Mouse (Mus musculus) thymus, postnatal 25 days (tissue): ENCODE measurements at regions not wholly inside any gene's neighbourhood (a gene's known extent, or its start where the extent isn't known, plus 50 kb on each side); places are given as distances from the start of the nearest gene placed in this dataset.
A peak's percentile ranks its signal among the peaks of the same experiment; 100 is the strongest.
"Not testable (repeated sequence)": the region's sequence is repeated elsewhere in the genome, so short reads cannot be mapped to it uniquely, and the experiment has no call there.

ENCODE experiments used
- DNase-seq: peaks from one replicate; pipeline ENCODE4 v3.0.0; 2022

DNA sequence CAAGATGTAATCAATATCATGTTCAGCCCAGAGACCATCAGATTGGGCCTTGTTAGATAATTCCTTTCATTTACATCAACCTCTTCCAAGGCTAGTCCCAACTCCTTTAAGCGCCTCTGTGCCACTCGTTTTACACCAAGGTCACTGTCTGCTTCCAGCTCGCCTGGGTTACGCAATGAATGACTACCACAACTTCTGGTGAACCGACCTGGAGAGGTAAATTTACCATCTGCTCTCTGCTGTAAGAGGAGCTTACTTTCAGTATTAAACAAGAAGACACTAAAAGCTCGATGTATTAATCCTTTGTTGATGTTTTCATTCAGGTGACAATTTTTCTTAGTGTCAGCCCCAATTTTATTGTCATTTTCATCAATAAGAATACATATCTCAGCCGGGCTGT lies 51.7 kb upstream of the Fam174b start:
- DNase-seq = no peak

DNA sequence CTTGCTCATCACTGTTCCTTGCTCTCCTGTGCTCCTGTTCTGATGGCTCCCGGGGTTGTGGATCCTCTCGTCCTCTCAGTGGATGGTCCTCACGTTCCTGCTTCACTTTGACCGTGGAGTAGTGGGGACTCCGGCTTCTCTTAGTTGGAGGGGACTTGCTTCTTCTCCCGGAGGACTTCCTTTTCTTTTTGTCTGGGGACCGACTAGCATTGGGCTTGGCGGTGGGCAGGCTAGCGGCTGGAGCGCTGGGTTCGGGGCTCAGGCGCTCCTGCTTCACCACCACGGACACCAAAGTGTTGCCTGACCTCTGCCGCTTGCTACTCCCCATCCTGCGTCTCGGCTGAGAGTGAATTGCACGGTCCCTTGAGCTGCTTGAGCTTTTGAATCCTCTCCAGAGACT lies 53.9 kb upstream of the Fam174b start:
- not testable (repeated sequence) for DNase-seq

DNA sequence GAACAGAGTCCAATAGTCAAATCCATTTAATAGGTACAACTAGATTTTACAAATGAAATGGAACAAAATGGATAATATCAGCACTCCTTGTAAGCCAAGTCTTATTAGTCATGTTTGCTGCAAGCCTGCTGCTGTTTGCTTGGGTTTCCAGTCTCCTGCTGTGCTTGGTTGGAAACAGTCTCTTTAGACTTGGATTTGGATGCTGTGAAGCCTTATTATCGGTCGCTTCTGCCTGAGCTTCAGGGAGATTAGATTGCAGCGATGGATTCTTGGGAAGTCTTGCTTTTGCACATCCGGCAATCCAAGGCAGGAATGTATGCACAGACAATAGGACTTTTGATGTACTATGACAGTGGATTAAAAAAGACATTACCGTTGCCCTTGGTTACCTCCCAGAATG lies 57.3 kb upstream of the Fam174b start:
- no peak for DNase-seq

DNA sequence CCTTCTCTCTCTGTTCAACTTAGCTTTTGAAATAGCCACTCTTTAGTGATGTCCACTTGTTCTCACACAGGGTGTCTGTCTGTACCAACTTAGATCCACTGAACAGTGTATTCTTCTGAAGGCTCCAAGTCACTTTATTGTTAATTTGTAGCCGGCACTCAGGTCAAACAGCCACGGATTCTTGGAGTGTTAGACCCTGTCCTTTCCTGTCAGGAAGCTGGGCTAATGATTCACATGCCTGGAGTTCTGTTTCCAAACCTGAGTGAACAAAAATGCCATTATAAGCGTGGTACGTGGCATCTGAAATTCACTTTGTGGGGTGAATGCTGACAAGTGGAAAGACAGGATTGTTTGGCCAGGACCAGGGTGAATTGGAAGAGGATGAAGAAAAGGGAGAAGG lies 69.5 kb upstream of the Fam174b start:
- DNase-seq = no peak

DNA sequence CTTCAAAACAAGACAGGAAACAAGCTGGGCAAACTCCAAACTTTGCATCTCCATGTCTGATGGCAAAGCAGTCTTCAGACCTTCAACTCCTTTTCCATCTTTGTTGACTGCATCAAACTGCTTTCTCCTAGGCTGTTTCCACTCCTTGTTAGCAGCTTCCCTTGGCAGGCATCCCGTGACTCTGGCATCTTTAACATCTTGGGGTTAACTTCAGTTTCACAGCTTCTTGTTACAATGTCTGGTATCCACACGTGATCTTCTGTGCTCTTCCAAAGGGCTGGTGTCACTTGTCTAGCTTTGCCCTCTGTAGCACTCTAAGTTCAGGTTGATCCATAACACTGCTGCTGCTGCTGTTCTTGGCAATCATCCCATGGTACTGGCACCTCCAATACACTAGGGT lies 71.3 kb upstream of the Fam174b start:
- DNase-seq = no peak

DNA sequence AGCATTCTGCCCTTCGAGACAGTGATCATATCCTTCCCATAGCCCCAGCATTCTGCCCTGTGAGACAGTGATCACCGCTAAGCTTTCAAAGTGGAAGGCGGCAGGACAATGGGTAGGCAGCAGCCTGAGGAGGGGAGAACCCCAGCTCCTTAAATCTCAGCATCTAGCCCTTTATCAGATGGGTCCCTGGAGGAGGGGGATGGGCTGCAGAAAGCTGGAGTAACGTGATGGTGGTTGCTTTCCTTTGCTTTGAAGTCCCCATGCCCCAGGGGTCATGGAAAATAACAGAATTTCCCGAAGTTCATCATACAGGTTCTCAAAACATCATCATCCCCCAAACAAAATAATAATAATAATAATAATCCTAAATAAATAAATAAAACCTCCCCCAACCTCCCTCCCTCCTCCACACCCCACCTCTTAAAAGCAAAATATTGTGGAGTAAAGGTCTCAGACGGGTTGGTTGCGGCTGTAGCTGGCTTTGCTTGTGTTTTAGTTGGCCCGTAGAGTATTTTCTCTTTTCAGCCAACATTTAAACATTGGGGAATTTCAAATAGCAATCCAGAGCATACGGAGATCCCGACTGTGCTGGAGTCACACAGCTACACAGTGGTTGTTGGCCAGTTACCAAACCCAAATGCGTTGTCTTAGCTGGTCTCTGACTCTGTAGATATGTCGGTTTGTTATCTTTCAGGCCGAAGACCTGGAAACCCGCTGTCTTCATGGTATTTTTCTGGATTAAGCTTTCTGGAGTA lies 73.0 kb upstream of the Fam174b start:
- DNase-seq = no peak

DNA sequence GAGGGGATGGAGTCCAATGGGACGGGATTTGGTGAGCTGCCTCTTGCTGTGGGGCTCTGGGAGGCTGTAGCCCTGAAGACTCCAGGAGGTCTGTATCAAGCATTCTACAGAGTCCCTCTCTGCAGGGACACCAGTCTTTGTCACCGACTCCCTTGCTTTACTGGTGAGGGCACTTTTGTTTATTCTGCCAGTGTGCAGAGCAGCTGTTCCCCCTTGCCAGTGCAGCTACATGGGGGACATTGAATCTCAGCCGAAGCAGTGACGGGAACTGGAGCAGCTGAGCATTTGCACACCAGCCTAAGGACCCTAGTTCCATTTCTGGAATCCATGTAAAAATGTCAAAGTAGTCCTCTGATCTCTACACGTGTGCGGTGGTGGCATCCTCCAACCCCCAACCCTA lies 75.1 kb upstream of the Fam174b start:
- DNase-seq = no peak

DNA sequence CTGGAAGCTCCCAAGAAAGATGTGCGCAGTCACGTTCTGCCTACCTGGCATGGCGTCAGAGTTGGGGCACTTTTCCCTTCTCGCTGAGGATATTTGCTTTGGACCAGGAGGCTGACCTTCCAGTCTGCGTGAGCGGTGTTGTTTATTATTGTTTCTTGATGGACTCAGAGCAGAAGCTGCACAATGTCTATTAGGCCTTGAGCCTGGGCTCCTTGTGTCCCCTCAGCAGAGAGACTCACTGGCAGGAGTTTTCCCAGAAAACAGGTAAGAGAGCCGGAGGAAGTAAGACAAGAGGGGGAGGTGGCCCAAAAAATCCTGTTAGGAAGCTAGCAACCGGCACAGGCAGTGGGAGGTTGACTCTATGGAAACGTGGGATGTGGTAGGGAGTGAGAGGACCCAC lies 77.6 kb upstream of the Fam174b start:
- DNase-seq = no peak

DNA sequence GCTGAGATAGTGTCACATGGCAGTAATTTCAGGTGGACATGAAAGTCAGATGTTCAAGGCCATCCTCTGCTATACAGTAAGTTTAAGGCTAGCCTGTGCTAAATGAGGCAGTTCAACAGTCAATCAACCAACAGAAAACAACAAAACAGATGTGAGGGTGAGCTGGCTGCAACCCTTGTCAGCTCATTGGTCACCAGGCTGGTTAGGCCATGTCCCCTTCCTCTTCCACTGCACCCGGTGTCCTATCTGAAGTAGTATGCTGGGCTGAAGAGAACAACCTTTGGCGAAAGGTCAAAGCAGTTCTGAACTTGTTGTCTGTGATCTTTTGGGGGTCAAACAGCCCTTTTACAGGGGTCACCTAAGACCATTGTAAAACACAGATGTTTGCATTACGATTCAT lies 78.2 kb upstream of the Fam174b start:
- DNase-seq = no peak

DNA sequence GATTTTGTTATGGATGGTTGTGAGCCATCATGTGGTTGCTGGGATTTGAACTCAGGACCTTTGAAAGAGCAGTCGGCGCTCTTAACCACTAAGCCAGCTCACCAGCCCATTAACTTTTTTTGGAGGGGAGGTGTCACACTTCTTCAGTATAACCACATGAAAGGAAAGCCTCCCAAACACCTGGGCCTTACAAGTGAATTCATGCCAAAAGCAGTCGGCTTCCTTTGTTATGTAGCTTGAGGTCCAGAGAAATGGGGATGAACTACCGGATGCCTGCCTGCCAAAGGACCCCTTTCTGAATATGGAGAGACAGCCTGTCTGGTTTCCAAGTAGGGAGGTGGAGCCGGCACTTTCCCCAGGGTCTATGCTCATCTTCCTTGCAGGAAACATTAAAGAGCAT lies 80.6 kb upstream of the Fam174b start:
- DNase-seq = no peak

DNA sequence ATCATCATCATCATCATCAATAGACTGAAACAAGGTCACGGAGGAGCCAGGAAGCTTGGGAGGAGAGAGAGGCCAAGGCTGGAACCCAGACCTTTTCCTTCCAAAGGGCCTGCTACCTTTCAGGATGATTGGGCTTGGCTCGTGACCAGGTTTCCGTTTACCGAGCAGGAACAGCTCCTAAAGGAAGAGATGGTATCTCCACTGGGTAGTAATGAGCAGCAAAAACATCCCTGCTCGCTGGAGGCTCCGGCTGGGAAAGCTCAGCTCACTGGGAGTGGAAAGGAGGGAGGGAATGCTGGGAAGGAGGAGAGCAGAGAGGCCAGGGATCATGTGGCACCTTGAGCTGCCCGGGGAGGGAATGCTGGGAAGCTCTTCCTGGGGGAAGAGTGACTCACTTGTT lies 82.8 kb upstream of the Fam174b start:
- no peak for DNase-seq

DNA sequence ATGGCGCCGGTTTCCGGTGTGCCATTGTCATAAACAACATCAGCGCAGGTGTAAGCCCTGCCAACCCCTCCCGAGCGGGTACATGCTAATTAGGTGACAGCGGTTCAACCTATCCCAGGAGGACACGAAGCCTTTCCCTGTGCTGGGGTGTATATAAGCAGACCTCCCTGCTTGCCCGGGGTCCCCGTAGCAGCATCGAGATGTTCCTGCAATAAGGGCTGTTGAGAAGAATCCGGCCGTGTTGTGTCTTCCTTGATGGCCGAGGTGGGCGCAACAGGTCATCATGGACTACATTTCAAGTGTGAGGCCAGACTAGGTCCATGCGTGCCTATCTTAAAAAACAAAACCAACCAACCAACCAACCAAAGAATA lies 83.7 kb upstream of the Fam174b start:
- DNase-seq = not testable (repeated sequence)

DNA sequence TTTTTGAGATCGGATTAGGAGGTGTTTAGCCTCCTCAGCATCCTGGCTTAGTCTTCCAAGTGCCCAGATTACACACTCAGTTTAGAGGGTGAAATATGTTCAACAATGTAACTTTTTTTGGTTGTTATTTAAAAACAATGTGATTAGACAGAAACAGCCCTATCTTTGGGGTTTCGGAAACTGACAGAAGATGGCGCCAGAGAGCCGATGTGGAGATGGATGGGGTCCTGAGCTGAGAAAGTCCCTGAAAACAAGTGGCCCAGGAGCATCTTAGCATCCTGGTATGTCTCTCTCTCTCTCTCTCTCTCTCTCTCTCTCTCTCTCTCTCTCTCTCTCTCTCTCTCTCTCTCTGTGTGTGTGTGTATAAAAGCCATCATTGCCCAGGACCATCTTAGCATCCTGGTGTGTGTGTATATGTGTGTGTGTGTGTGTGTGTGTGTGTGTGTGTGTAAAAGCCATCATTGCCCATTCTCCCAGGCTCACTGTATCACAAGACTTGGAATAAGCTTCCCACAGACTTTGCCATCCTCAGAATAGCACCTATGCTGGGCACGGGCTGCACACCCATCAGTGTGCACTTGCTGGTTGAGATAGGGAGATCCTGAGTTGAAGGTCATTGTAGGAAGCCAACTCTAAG lies 84.2 kb upstream of the Fam174b start:
- peak; percentile 63 for DNase-seq

DNA sequence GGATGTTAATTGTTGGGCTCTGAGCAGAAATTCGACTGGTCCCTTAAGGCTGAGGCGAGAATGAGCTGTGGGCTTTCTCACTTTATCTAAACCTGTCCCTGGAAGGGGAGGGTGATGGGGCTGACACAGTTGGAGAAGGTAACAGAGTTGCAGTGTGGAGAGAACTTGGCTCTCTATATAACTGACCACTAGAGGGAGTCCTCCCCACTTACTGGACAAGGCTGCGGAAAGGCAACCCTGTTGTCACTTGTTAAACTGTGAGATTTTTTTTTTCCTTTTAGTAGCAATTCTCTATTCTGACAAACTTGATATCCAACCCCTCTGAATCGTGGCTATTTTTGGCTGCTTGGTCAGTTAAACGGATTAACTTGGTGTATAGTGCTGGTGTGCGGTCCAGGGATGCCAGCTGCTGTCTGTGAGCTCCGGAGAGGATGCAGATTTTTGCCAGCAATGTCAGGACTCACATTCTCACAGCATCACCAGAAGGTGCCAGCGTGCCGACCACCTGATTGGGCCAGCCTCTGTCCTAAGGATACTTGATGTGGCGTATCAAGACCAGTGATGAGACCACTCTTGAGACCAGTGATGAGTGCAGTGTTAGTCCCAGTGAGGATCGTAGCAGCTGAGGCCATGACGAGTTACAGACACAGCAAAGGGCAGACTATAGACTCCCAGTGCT lies 85.8 kb upstream of the Fam174b start:
- peak; percentile 20 for DNase-seq

DNA sequence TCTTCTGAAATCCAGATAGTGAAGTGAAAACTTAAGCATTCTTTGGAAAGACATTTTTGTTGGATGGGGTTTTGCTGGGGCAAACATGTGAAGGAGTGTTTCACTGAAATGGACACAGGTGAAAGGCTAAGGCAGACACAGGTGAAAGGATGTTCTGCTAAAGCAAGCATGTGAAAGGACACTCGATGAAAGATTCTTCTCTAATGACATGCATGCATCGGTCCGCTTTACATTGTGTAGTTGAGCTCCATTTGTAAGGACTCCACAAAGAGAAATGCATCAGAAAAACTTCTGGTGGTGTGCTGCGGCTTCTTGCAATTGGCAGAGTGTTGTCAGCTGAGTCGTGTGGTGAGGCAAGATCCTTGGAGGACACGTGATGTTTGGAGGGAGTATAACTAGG lies 89.2 kb upstream of the Fam174b start:
- no peak for DNase-seq

DNA sequence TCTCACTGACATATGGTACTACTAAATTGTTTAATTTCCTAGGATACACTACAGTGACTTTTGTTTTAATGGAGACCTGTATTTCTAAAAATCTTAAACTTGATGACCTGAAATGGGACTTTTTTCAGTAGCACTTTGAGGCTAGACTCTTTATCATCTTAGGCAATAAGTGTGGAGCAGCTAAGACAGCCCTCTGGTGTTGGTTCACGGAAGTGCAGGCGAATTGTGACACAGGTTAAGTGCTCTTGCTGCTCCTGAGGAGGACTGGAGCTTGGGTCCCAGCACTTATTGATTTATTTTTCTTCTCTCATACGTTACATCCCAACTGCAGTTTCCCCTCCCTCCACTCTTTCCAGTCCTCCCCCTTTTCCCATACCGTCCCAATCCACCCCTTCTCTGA lies 92.1 kb upstream of the Fam174b start:
- DNase-seq = peak; percentile 88

DNA sequence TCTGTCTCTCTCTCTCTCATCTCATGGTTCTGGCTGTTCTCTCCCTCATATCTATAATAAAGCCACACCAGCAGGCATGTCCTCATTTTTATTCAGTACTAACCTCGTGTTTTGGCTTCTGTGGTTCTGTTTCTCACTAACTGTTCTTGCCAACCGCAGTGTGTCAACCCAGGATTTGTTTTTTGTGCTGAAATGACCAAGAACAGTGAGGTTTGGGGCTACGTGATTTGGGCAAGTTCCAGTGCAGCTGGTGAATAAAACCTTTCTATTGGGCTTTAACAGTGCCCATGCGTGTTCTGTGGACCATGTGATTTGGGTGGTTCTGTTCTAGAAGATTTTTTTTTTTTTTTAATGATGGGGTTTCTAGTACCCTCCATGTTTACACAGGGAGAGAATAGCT lies 93.0 kb upstream of the Fam174b start:
- DNase-seq = no peak

DNA sequence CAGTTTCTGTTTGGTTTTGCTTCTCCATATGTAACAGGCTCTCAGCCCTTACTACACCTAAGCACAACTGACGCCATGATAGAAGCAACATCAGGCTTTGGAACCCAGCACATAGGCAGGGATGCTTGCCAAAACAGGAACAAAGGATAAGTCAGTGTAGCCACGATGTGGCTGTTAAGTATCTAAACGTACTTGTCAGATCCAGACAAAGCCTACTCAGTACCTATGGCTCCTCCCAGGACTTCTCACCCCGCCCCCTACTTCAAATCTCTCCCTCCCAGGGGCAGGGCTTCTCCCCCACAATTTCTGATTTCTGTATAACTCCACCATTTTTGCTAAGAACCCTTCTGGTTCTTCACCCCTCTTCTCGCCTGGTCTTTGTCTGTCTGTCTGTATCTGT lies 93.4 kb upstream of the Fam174b start:
- DNase-seq = no peak

DNA sequence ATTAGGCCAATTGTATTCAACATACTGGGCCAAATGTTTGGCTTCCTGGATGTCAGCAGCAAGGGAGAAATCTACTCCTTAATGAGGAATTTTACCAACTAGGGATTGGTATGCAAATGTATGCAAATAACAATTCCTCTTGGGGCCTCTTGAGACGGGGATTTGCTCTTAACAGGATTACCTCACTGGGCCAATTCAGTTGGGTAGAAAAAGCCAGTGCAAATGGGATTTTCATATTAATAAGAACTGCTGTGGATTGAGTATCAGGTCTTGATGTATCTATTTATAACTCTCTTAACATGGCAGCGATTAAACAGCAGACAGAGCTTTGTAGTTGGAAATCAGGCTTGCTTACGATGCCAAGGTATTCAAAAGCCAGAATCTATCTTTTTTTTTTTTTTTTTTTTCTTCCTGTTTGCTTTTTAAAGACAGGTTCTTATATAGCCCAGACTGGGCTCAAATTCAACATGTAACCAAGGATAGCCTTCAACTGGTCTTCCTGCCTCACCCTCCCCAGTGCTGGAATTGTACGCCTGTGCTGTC lies 95.7 kb upstream of the Fam174b start:
- DNase-seq = no peak

DNA sequence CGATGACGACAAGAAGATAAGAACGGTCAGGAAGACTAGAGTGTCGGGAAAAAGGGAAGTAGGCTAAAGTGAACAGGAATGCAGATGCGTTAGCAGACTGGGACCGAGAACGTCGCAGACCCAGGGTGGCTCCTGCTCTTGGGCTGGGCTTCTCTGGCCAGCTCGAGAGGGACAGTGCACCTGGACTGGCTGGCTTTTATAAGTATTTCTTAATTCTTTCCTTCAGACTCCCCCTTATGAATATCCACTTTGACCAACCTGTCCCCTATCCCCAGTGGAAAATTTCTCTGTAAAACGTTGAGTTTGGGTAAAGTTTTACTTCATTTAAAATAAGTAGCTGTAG lies 96.1 kb upstream of the Fam174b start:
- no peak for DNase-seq

DNA sequence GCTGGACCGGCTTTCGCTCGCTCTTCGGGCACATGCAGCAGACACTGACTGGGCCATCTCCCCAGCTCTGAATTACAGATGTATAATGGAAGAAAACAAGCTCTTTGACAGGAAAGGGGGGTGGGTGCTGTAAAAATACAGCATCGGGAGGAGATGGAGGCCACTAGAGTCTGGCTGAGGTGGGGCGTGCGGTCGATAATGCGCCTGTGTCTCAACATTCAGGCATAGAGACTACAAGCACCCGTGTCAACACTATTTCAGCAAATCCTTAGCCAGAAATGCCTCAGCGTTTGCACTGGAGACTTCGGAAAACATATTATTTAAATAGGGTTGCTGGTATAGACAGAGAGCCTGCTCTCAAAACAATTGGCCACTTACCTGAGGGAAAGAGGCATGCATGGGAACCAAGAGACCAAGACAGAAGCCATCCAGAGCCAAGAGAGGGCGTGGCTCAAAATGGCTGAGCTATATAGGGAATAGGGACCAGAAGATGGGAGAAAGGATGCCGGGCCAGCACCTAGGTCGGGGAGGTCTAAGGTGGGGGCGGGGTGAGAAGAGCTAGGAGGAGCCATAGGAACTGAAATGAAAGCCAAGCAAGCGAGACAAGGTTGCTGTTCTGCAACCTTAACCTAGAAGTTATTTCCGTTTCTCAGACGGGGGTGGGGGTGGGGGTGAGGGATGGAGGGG lies 96.7 kb upstream of the Fam174b start:
- DNase-seq = peak; percentile 23

DNA sequence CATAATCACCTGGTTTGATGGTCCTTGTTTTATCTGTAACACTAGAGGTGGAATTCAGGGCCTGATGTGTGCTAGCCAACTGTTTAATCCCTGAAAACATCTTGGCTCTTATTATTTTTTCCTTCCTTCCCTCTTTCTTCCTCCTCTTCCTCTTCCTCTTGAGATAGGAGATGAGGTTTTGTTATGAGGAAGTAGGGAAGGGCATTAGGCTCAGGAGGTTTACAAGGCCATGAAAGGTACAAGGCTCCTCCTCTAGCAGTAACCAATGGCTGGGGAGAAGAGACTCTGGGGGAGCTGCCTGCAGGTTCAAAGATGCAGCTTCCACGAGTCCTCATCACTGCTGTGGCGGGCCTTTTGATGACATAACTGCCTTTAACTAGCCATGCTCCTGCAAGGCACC lies 98.6 kb upstream of the Chd2 start:
- no peak for DNase-seq

DNA sequence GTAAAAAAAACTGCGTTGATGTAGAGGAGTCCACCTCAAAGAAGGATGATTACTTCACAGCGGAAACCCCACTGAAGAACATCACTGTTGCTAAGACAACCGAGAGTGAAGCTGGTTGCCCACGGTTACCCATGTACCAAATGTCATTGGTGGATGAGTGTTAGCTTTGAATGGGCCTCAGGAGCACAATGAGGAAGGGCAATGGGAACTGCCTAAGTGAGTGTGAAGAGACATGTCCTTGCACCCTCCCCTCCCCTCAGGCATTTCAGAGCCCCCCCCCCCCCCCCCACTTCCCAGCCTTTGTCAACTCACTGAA lies 96.1 kb upstream of the Chd2 start:
- DNase-seq = no peak
